Mouse (Mus musculus) kidney, postnatal 36 days (tissue): Measurements from ENCODE around the gene AL731706.1.

ENCODE experiments used
- DNase-seq, 2 experiments: peaks; one replicate each; pipeline ENCODE4 v3.0.0; 2021 to 2022; ENCODE audit warnings: mixed read lengths in 2 of 2

The AL731706.1 gene

DNA sequence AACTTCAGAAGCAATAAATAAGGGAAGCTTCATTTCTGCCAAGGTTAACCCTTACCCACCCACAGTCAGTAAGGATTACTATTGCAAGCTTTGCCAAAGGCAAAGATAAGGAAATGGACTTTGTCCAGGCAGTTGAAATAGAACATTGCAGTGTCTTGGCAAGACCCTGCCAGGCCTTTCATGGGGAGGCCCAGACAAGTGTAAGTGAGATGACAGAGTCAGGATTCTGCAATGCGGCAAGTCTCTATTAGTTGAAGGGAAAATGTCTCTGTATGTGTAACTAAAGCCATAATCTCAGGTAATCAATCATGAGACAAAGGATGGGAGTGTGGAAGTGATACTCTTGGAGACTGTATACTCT, 56.5 kb downstream of the AL731706.1 start:
- no peak for DNase-seq

- no peak for DNase-seq
These were observed 57.0 kb downstream of the AL731706.1 start for GRCm38 (mm10) chr2:136833976-136834714.

GRCm38 (mm10) chr2:136832936-136833335, 58.3 kb downstream of the AL731706.1 start:
- DNase-seq: peak; percentile 31 to 36
